Mouse (Mus musculus) heart, postnatal 0 days (tissue): Measurements from ENCODE around the gene Galnt6. TPM values are rescaled to one million over a fixed set of nuclear protein-coding genes. Genes with fewer than 3 reads are reported as not detected.

Source experiments
- ATAC-seq: fragments of 200-750 bp; cut with Nextera tagmentation; 2 replicates; pipeline ENCODE4 v1.8.0; 2017; ENCODE audit warnings: low read depth, moderate number of reproducible peaks, moderate library complexity; ENCODE audit not compliant: insufficient read depth
- DNase-seq: peaks from one replicate; pipeline ENCODE4 v3.0.0-alpha.2; 2016; ENCODE audit warnings: low spot score
- H3K27ac ChIP-seq: fragments of 300-500 bp; sonication (generic); 2 replicates; pipeline ENCODE4 v1.5.1; 2014; ENCODE audit warnings: low read depth, mild to moderate bottlenecking
- H3K27me3 ChIP-seq: fragments of 300-500 bp; sonication (generic); 2 replicates; pipeline ENCODE4 v1.6.1; 2014; ENCODE audit warnings: low read length, mixed read lengths; ENCODE audit not compliant: control insufficient read depth, insufficient read depth
- H3K36me3 ChIP-seq: fragments of 300-500 bp; sonication (generic); replicated peaks from 2 replicates; pipeline ENCODE4 v1.6.1; 2014; ENCODE audit warnings: low read length, mixed read lengths; ENCODE audit not compliant: control insufficient read depth, insufficient read depth
- H3K4me1 ChIP-seq: fragments of 300-500 bp; sonication (generic); 2 replicates; pipeline ENCODE4 v1.6.1; 2014; ENCODE audit warnings: antibody characterized with exemption; ENCODE audit not compliant: control insufficient read depth, insufficient read depth
- H3K4me2 ChIP-seq: fragments of 300-500 bp; sonication (generic); 2 replicates; pipeline ENCODE4 v1.6.1; 2014; ENCODE audit warnings: low read depth, mild to moderate bottlenecking, low read length, moderate library complexity
- H3K4me3 ChIP-seq: fragments of 300-500 bp; sonication (generic); 2 replicates; pipeline ENCODE4 v1.5.1; 2014; ENCODE audit warnings: low read depth, low read length
- H3K9ac ChIP-seq: fragments of 300-500 bp; sonication (generic); replicated peaks from 2 replicates; pipeline ENCODE4 v1.6.1; 2014; ENCODE audit warnings: low read depth, low read length, mixed read lengths
- H3K9me3 ChIP-seq: fragments of 300-500 bp; sonication (generic); replicated peaks from 2 replicates; pipeline ENCODE4 v1.6.1; 2016; ENCODE audit warnings: low read length; ENCODE audit not compliant: control insufficient read depth
- CTCF ChIP-seq: IDR thresholded peaks from 2 replicates; pipeline ENCODE4 v1.5.1; 2016; ENCODE audit warnings: antibody characterized with exemption, control low read depth, low read depth
- EP300 ChIP-seq: IDR thresholded peaks from 2 replicates; pipeline ENCODE4 v1.6.1; 2016; ENCODE audit warnings: antibody characterized with exemption, low read depth
- WGBS: fragments of 180-500 bp; shearing (Covaris S2); extraction: QIAGEN DNeasy Blood & Tissue Kit; methylation state at CpG from one replicate; pipeline ENCODE4 v1.1.7; 2014; 5-methylcytosine and 5-hydroxymethylcytosine counted together
- polyA plus RNA-seq: library from polyadenylated mRNA; unstranded; fragments of >200 nt; fragmentation: Nextera tagmentation; extraction: Ambion mirVana; gene quantifications from 2 replicates; pipeline ENCODE4 v1.2.1, GENCODE M21; 2015
- total RNA-seq: library from RNA; depleted of rRNA; stranded (reverse); fragments of >200 nt; gene quantifications from 2 replicates; pipeline ENCODE4 v1.2.3, GENCODE M21; 2014; ENCODE audit warnings: low replicate concordance

The Galnt6 gene
- total and polyA plus RNA-seq, 2 experiments from 2014 or later: 0.46 to 0.92 TPM

DNA sequence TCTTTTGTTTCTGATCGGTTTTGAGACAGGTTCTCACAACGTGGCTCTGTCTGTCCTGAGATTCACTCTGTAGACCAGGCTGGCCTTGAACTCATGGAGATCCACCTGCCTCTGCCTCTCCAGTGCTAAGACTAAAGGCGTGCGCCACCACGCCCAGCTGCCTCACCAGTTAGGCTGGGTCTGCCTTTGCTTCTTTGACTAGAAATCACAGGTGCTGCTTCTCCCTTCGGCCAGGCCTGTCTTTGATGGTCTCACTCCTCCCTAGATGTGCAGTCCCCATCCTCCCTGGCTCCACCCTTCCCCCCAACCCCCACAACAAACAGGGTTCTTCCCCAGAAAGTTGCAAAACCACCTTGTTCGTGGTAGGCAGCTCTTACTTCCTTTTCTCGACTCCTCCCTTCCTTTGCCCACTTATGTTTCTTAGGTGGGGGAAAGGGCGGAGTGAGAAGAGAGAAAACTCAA, 64.3 kb downstream of the Galnt6 start:
- no peak overlapping the region for H3K4me2 ChIP-seq
- H3K4me1 ChIP-seq: 0 out of 2 replicates have a peak, but pooled peaks cover 5% of the 10 kb centered on the region
- H3K4me3 ChIP-seq: no peak overlapping the region
- H3K27me3 ChIP-seq: no peaks in the 10 kb centered on the region
- H3K9me3 ChIP-seq: no peaks in the 10 kb centered on the region
- ATAC-seq (no peak), DNase-seq (no peak)
- no peak for TF ChIP-seq EP300
- H3K27ac ChIP-seq: no peak overlapping the region
- no peak overlapping the region for H3K9ac ChIP-seq
- H3K36me3 ChIP-seq: no peaks in the 10 kb centered on the region
- 74% methylated on average over 9 of the region's 9 CpGs for WGBS

DNA sequence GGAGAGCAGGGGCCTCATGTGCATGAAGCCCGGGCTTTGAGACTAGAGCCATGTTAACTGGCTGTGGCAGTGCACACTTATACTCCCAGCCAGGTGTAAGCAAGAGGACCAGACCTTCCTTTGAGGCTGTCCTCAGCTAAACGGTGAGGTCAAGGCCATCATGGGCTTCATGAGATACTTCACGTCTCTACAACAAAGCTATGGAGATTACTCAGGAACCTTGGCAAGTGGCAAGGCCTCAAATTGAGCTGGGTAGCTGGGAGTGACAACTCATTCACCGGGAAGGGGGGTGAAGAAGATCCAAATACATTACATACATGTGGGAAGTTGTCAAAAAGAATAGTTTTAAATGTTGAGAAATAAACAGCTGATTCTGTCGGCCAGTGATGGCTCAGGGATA, 68.4 kb downstream of the Galnt6 start:
- H3K27ac ChIP-seq: no peak overlapping the region
- no peak overlapping the region for H3K9ac ChIP-seq
- no peak for DNase-seq
- no peaks in the 10 kb centered on the region for H3K36me3 ChIP-seq
- 83% methylated on average over 5 of the region's 5 CpGs for WGBS
- H3K4me3 ChIP-seq: no peak overlapping the region
- no peak for ATAC-seq
- no peak for TF ChIP-seq CTCF
- TF ChIP-seq EP300: no peak
- H3K27me3 ChIP-seq: no peaks in the 10 kb centered on the region
- H3K4me2 ChIP-seq: no peak overlapping the region
- no peaks in the 10 kb centered on the region for H3K4me1 ChIP-seq
- no peaks in the 10 kb centered on the region for H3K9me3 ChIP-seq

DNA sequence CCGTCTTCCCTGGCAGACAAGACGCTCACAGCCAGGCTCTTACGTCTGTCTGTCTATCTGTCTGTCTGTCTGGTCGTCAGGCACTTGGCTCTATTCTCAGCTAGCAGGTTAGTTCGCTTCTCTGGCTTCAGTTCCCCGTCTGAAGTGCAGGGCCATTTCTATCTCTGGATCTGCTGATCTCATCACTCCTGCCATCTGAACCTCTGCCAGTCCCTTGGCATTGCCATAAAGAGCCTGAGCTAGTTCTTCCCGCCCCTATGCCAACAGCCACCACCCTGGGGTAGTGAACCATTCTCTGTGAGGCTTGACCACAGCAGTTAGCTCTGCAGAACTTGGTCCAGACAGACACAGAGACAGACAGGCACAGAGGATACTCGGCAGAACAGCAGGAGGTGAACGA, 68.9 kb downstream of the Galnt6 start:
- H3K9ac ChIP-seq: no peak overlapping the region
- no peak for DNase-seq
- H3K27ac ChIP-seq: no peak overlapping the region
- no peaks in the 10 kb centered on the region for H3K4me1 ChIP-seq
- H3K9me3 ChIP-seq: no peaks in the 10 kb centered on the region
- no peak overlapping the region for H3K4me2 ChIP-seq
- no peaks in the 10 kb centered on the region for H3K36me3 ChIP-seq
- TF ChIP-seq EP300 (no peak), CTCF (no peak)
- no peak for ATAC-seq
- WGBS: 70% methylated on average over 9 of the region's 9 CpGs
- H3K4me3 ChIP-seq: no peak overlapping the region
- no peaks in the 10 kb centered on the region for H3K27me3 ChIP-seq

DNA sequence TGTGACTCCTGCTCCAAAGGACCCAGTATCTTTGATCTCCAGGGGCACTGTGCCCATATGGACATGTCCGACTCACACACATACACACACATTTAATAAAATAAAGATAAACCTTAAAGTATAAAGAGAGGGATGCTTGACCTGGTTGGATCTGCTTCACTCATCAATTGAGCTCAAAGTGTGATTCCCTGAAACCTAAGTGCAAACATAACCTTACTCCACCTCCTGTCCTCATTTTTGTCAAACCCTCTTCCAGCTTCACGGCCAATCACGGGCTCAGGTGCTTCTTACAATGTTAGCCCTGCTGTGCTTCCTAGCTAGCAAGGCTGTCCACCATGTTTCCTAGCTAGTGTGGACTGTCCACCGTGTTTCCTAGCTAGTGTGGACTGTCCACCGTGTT, 74.0 kb downstream of the Galnt6 start:
- Histone ChIP-seq H3K27me3 (no peaks in the 10 kb centered on the region), H3K4me1 (no peaks in the 10 kb centered on the region), H3K4me3 (no peak overlapping the region), H3K4me2 (no peak overlapping the region), H3K9me3 (no peaks in the 10 kb centered on the region), H3K9ac (no peak overlapping the region), H3K27ac (no peak overlapping the region), H3K36me3 (no peaks in the 10 kb centered on the region)
- TF ChIP-seq CTCF (no peak), EP300 (no peak)
- DNase-seq: no peak
- ATAC-seq: no peak
- 82% methylated on average over 5 of the region's 5 CpGs for WGBS

DNA sequence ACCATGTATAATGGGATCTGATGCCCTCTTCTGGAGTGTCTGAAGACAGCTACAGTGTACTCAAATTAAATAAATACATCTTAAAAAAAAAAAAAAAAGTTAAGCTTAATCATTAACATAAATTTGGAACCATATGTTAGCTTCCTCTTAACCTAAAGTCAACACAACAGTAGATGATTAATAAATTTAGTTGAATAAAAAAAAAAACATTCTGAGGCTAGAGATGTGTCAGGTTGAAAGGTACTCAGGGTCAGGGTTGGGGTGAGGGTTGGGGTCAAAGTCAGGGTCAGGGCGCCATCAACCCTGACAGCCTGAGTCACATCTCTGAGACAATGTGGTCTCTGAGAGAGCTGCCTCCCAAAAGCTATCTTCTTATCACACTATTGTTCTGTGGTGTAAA, 74.9 kb downstream of the Galnt6 start:
- no peak for ATAC-seq
- 78% methylated on average over 1 of the region's 1 CpGs for WGBS

DNA sequence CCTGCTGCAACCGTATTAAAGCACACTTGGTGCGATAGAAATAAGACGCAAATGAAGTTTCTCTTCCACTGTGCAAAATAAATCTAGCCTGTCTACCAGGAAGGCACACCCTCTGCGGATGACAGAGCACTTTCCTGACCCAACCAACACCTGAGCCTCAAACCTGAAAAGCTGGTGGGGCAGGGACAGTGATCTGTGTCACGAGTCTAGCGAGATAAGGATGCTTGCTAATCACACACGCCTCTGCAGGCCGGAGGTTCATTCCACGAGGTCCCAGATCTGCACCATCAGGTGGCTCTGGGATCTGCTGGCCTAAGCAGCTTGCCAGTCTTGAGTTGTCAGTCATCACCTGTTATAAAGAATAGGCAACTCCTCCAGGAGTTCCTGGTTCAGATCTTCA, 77.6 kb downstream of the Galnt6 start:
- no peak overlapping the region for H3K9ac ChIP-seq
- no peak overlapping the region for H3K4me2 ChIP-seq
- ATAC-seq (no peak), DNase-seq (no peak)
- TF ChIP-seq CTCF (no peak), EP300 (no peak)
- no peaks in the 10 kb centered on the region for H3K4me1 ChIP-seq
- H3K27me3 ChIP-seq: no peaks in the 10 kb centered on the region
- H3K36me3 ChIP-seq: no peaks in the 10 kb centered on the region
- no peak overlapping the region for H3K27ac ChIP-seq
- 58% methylated on average over 9 of the region's 9 CpGs for WGBS
- H3K9me3 ChIP-seq: no peaks in the 10 kb centered on the region
- H3K4me3 ChIP-seq: no peak overlapping the region

More for the DNA sequence above, 74.9 kb downstream of the Galnt6 start:
- Histone ChIP-seq H3K4me2 (no peak overlapping the region), H3K27ac (no peak overlapping the region), H3K4me1 (no peaks in the 10 kb centered on the region), H3K27me3 (no peaks in the 10 kb centered on the region), H3K36me3 (no peaks in the 10 kb centered on the region), H3K9me3 (no peaks in the 10 kb centered on the region), H3K9ac (no peak overlapping the region), H3K4me3 (no peak overlapping the region)
- TF ChIP-seq EP300 (no peak), CTCF (no peak)
- no peak for DNase-seq
